ENCODE assay signal across 8 mouse cellular contexts in the genomic region with DNA sequence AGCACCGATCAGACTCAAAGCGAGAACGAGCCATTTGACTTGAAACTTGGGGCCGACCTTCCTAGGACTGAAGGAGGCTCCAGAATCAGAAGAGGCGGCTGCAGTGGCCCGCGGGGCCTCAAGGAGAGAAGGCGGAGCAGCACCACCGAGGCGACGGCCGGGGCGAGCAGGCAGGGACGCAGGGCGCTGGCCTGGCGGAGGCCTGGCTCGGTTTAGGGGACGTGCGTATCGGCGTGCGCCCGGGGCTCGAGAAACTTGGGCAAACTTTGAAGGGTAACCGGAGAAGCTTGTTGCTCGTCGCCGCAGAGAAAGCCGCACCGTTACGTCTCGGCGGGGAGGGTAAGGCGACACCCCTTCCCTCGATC. TPM values are rescaled to one million over a fixed set of nuclear protein-coding genes. Genes with fewer than 3 reads are reported as not detected.
DNase-seq lines count a peak whose midpoint lies in the region; ATAC-seq and TF ChIP-seq lines count a peak whose summit lies in the region.

A gene (plus strand): TSS at position 94 of the 365 bp plus-strand sequence.

- WGBS in heart, embryonic 12.5 days: under 1% methylated on average over 35 of the region's 35 CpGs
- under 1% methylated on average over 35 of the region's 35 CpGs for WGBS in embryonic facial prominence, embryonic 10.5 days
- 0% methylated on average over 33 of the region's 35 CpGs for WGBS in liver, embryonic 16.5 days (ENCODE audit: insufficient replicate concordance)

- H3K4me3 ChIP-seq in heart, embryonic 12.5 days: peak within 1 kb of the TSS; percentile 61
- H3K4me3 ChIP-seq in embryonic facial prominence, embryonic 10.5 days: peak within 1 kb of the TSS; percentile 87
- H3K4me3 ChIP-seq in liver, embryonic 16.5 days (ENCODE audit: low read depth, low read length): peak within 1 kb of the TSS; percentile 57
- peak within 1 kb of the TSS; percentile 84 for H3K4me3 ChIP-seq in testis, adult 2 months (ENCODE audit: control insufficient read depth, low read depth, low read length)

- TF ChIP-seq POLR2A in testis, adult 2 months (IDR thresholded peaks at IDR 0.05; ENCODE audit: control insufficient read depth, low read depth, low read length): no peak

- no peaks in the 10 kb centered on the region for H3K9me3 ChIP-seq in heart, embryonic 12.5 days (replicated peaks)
- no peaks in the 10 kb centered on the region for H3K9me3 ChIP-seq in embryonic facial prominence, embryonic 10.5 days
- H3K9me3 ChIP-seq in liver, embryonic 16.5 days (replicated peaks; ENCODE audit: control insufficient read depth, low read length): no peaks in the 10 kb centered on the region

- H3K4me2 ChIP-seq in heart, embryonic 12.5 days: peak within 1 kb of the TSS; percentile 90
- H3K4me2 ChIP-seq in liver, embryonic 16.5 days (ENCODE audit: low read depth, low read length): peak within 1 kb of the TSS; percentile 99

- peaks cover 32% of the 10 kb centered on the region for H3K27me3 ChIP-seq in heart, embryonic 12.5 days (replicated peaks)
- H3K27me3 ChIP-seq in embryonic facial prominence, embryonic 10.5 days (replicated peaks; ENCODE audit: low read depth, poor library complexity, severe bottlenecking): peaks cover 20% of the 10 kb centered on the region
- H3K27me3 ChIP-seq in liver, embryonic 16.5 days (ENCODE audit: control insufficient read depth, insufficient read depth, low read depth, low read length): peaks cover 6% of the 10 kb centered on the region; the same call in 1 of the 2 replicates
- H3K27me3 ChIP-seq in testis, adult 2 months (ENCODE audit: control insufficient read depth, insufficient read depth, low read length): no peaks in the 10 kb centered on the region

- H3K36me3 ChIP-seq in heart, embryonic 12.5 days: no peaks in the 10 kb centered on the region
- peaks cover 34% of the 10 kb centered on the region for H3K36me3 ChIP-seq in embryonic facial prominence, embryonic 10.5 days (replicated peaks)
- H3K36me3 ChIP-seq in liver, embryonic 16.5 days (ENCODE audit: control insufficient read depth, insufficient read depth): no peaks in the 10 kb centered on the region
- H3K36me3 ChIP-seq in testis, adult 2 months (ENCODE audit: control insufficient read depth, insufficient read depth, low read length): no peaks in the 10 kb centered on the region

- H3K9ac ChIP-seq in heart, embryonic 12.5 days: peak within 1 kb of the TSS; percentile 84
- peak within 1 kb of the TSS; percentile 65 for H3K9ac ChIP-seq in liver, embryonic 16.5 days (ENCODE audit: low read depth, low read length)

- peak within 1 kb of the TSS; percentile 88 for H3K27ac ChIP-seq in heart, embryonic 12.5 days (ENCODE audit: poor library complexity, severe bottlenecking)
- H3K27ac ChIP-seq in embryonic facial prominence, embryonic 10.5 days (replicated peaks): peak within 1 kb of the TSS; percentile 96
- peak within 1 kb of the TSS; percentile 82 for H3K27ac ChIP-seq in liver, embryonic 16.5 days (ENCODE audit: low read length)
- H3K27ac ChIP-seq in testis, adult 2 months (ENCODE audit: control insufficient read depth, insufficient read depth, low read depth, low read length): peak within 1 kb of the TSS; percentile 65

- ATAC-seq in heart, embryonic 12.5 days (ENCODE audit: insufficient number of reproducible peaks, low FRiP score): peak; percentile 54
- ATAC-seq in CD4-positive, CD25-positive, alpha-beta regulatory T cell, adult 4 months: peak; percentile 8
- peak; percentile 44 for ATAC-seq in liver, embryonic 16.5 days (ENCODE audit: low read depth)

- DNase-seq in heart, adult 9 months (ENCODE audit: low spot score in 2 of 2): no peak
- no peak for DNase-seq in embryonic facial prominence, embryonic 10.5 days (ENCODE audit: low spot score)
- peak; percentile 60 for DNase-seq in heart, postnatal 4 days
- DNase-seq in layer of hippocampus, adult 8-10 months (ENCODE audit: low spot score in 2 of 2): no peak

- no peak for TF ChIP-seq CTCF in testis, adult 2 months (IDR thresholded peaks at IDR 0.05; ENCODE audit: control insufficient read depth, insufficient read depth, insufficient replicate concordance, low read depth, low read length)

- H3K4me1 ChIP-seq in heart, embryonic 12.5 days (replicated peaks): peaks cover 27% of the 10 kb centered on the region
- peaks cover 73% of the 10 kb centered on the region for H3K4me1 ChIP-seq in embryonic facial prominence, embryonic 10.5 days
- peaks cover 37% of the 10 kb centered on the region for H3K4me1 ChIP-seq in liver, embryonic 16.5 days (ENCODE audit: control insufficient read depth, low read depth, low read length)
- H3K4me1 ChIP-seq in testis, adult 2 months (ENCODE audit: control insufficient read depth, insufficient read depth, low read length): peaks cover 20% of the 10 kb centered on the region

RNA-seq across cellular contexts. Expression of the gene that starts here (rescaled TPM):
- polyA plus RNA-seq in heart, embryonic 12.5 days (2016; fragmentation: Nextera tagmentation; extraction: Ambion mirVana): 5.5 and 6.2 TPM in 2 replicates
- polyA plus RNA-seq in CD4-positive, CD25-positive, alpha-beta regulatory T cell, adult 4 months (2017; shearing (Covaris generic)): not detected
- 12.7 and 14.4 TPM in 2 replicates for polyA plus RNA-seq in embryonic facial prominence, embryonic 10.5 days (2016; fragmentation: Nextera tagmentation; extraction: Ambion mirVana)
- 1 to 10 TPM; 7.2 to 7.4 TPM for total RNA-seq in heart, postnatal 4 days (2021)
- 1.0 and 1.2 TPM in 2 replicates for polyA plus RNA-seq in liver, embryonic 16.5 days (2015; fragmentation: Nextera tagmentation; extraction: Ambion mirVana)
- 1.4 and 1.5 TPM in 2 replicates for polyA plus RNA-seq in testis, adult 2 months (2012; rRNA removed)
- 10 to 100 TPM in 1 of 4 experiments, 1 to 10 TPM in 3; 7.8 to 11.3 (median 9.3) TPM for total RNA-seq in layer of hippocampus, adult 8-10 months (2022)

Comparison
In these comparisons a context has a peak if more than half of its experiments do, and no peak if none do; other contexts are left out.
1. Peak in ATAC-seq in CD4-positive, CD25-positive, alpha-beta regulatory T cell, adult 4 months; RNA of the gene not detected or under 1 TPM.